16 mouse cellular contexts compared by ENCODE assay signal in genomic region chr5:117993550-117993949, GRCm38 (mm10). TPM values are rescaled to one million over a fixed set of nuclear protein-coding genes. Genes with fewer than 3 reads are reported as not detected.
"Had no signal": no experiment of that assay in that cellular context is flagged by ENCODE, and none has a peak within 500 bp of the region (broad histone marks: within the 10 kb centered on the region; RNA-seq: fewer than 3 reads in every experiment).

No protein-coding gene starts in this region.

- H3K4me1 ChIP-seq: hindbrain, embryonic 15.5 days; kidney, embryonic 15.5 days; limb, embryonic 13.5 days; midbrain, embryonic 12.5 days; neural tube, embryonic 13.5 days had no signal

- H3K4me3 ChIP-seq: hindbrain, embryonic 15.5 days; kidney, embryonic 15.5 days; limb, embryonic 13.5 days; midbrain, embryonic 12.5 days; neural tube, embryonic 13.5 days; stomach, embryonic 15.5 days had no signal

- DNase-seq: kidney, adult 2 months; kidney, postnatal 14 days; lung, embryonic 14.5 days; retina, postnatal 1 day; right cerebral cortex, postnatal 4 days; spleen, adult 18-20 months; thymus, postnatal 4 days had no signal

- ATAC-seq: intestine, embryonic 16.5 days; midbrain, embryonic 16.5 days had no signal

RNA-seq across cellular contexts. Expression of gene Tesc, which starts 34.0 kb away (rescaled TPM):
- total RNA-seq: megakaryocyte-erythroid progenitor cell, adult 5-6 weeks had no signal
